Mouse (Mus musculus): Measurements from ENCODE around the gene Suz12.
A peak's percentile ranks its signal among the peaks of the same experiment; 100 is the strongest.

Gene Suz12

DNA sequence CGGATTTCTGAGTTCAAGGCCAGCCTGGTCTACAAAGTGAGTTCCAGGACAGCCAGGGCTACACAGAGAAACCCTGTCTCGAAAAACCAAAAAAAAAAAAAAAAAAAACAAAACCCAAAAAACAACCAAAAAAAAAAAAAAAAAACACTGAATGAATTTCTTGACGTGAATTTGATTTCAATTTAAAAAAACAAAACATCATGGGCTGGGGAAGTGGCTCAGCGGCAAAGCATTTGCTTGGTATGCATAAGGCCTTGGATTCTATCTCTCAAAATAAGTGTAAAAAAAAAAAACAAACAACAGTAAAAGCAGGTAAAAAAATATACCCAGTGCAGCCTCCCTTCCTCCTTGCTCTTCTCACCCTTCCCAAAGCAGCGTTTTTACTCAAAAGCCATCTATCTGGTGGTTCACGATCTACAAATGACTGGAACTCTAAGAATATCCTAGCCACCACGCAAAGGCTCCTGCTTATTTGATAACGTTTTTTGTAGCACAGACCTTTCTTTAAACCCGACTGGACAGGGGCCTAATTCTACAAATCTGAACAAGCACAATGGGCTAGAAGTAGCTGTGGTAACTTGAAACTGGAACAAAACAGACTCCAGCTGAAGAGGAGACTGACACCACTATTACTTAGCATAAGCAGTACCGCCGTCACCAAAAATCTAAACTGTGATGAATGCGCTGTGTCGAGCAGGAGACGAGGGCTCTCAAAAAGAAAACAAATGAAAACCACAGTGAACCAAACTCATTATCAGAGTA, 85.1 kb downstream of the Suz12 start:
- DNase-seq, result no peak

DNA sequence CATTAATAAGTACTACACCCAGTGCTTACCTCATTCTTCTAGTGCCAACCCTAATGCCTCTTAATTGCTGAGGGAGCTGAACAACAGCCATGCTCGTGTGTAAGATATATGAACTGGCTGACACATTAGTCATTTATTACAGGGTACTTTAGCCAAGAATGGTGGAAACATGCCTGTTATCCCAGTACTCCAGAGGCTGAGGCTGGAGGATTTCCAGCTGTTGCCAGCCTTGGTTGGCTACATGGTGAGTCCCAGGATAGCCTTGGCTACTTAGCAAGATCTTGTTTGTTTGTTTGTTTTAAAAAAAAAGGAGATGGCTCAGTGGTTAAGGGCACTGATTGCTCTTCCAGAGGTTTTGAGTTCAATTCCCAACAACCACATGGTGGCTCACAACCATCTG, 85.9 kb downstream of the Suz12 start:
- no peak for DNase-seq

DNA sequence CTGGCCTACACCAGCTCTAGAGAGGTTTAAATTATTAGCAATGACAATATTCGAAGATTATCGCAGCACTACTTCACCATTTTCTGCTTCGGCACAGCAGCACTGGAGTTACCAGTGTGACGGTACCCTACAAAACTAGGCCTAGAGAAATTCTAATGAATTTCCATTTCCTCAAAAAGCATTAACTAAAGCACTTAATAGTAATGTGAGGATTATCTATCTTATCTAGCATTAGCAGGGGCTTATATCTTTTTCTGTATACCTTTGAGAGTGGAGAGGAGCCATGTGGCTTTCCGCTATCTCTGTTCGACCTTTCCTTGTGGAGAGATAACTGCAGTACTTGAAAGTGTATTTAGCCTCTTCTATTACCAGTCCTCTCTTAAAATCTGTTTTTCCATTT, 86.8 kb downstream of the Suz12 start:
- no peak for DNase-seq

DNA sequence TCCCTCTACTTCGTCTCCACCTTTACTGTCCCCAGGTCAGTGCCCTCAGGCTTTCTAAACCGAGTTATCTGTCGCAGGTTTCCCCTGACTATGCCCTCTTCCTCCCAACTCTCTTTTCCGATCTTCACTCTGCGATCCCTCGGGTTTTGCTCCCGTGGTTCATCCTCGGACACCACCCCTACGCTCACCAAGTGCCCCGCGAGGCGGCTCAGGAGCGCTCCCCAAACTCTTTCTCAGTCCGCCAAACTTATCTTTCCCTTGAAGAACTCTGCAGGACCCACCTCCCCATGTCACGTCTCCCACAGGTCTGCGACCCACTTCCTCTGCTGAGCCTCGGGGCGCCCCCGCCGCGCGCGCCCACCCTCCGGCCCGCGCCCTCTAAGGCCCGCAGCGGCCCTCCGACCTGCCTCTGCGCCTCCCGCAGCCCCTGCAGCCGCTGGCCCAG, 87.5 kb downstream of the Suz12 start:
- DNase-seq, result no peak

DNA sequence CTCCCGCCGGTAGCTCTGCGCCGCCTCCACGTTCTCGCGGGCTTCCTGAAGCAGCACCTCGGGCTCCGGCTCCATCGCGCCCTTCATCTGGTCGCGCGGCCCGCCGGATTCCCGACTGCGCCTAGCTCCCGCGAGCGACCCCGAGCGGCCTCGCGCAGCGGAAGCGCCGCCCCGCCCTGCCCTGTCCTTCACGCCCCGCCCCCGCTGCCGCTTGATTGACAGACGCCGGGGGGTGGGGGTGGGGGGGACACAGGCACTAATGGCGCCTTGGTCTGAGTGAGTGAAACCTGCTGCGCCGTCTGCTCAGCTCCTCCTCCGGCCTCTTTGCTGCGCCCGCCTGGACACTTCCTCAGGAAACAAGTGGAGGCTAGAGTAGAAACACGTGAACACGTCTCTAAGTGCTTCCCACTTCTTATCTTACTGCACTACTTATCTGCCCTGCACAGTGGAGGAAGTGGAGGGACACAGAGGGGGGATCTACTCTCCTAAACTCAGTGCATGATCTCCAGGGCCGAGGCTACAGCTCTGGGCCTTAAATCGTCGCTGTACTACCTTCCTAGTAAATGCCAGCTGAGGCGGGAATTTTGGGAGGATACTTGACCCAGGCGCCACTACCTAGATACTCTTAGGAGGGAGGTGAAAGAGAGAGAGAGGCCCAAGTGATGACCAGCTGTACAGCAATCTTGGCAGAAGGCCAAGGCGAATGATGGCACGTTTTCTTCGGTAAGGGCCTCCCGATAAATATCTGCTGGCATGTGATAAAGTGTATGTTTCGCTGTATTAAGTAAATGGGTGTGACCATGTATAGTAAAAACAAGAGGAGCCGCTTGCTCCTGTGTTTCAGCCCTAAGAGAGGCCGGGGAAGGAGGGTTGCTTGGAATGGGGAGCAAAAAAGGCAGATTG, 88.2 kb downstream of the Suz12 start, which contains the start of gene Crlf3:
TSS of gene Crlf3 (minus strand) at position 166 of the 903 bp plus-strand sequence.
- peak; percentile 87 for DNase-seq

DNA sequence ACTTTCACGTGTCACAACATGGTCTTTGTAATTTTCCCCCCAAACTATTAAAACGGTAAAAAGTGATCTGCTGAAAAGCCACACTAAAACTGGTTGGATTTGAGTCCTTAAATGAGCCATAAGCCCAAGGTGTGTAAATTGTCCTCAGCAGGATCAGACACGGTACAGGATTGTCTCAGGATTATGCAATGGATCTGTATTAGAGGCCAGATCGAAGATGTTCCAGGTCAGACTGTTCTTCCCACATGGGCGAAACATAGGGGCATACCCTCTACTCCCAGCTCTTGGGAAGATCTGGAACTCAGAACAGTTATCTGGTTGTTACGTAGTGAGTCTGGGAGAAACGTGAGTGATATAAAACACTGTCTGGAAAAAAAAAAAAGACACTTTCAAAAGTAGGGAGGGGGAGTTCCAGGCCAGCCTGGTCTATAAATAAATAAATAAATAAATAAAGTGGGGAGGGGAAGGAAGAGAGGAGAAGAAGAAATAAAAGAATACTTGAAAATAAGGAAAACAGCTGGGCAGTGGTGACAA, 88.9 kb downstream of the Suz12 start:
- DNase-seq, result no peak
